Mouse (Mus musculus) adrenal gland, adult (tissue): Measurements from ENCODE around the gene Slc38a3.
A peak's percentile ranks its signal among the peaks of the same experiment; 100 is the strongest.

Source experiments
- DNase-seq, 2 experiments: peaks; one replicate each; pipeline ENCODE4 v3.0.0; 2022 to 2023; ENCODE audit warnings: low spot score in 1 of 2; ENCODE audit not compliant: inconsistent age in 2 of 2

Slc38a3 gene

GRCm38 (mm10) chr9:107668011-107668410 lies 1.3 kb downstream of the Slc38a3 start:
- DNase-seq, result no peak

GRCm38 (mm10) chr9:107667219-107667618 lies 2.1 kb downstream of the Slc38a3 start:
- no peak for DNase-seq

- no peak for DNase-seq
Observed at GRCm38 (mm10) chr9:107666751-107667205, 2.6 kb downstream of the Slc38a3 start.

- no peak for DNase-seq
Observed at GRCm38 (mm10) chr9:107665308-107665707, 4.0 kb downstream of the Slc38a3 start.

GRCm38 (mm10) chr9:107663525-107663924 lies 5.8 kb downstream of the Slc38a3 start:
- DNase-seq, result no peak

- no peak for DNase-seq
Observed at GRCm38 (mm10) chr9:107662342-107662741, 7.0 kb downstream of the Slc38a3 start.

- no peak for DNase-seq
Observed at GRCm38 (mm10) chr9:107660777-107661176, 8.6 kb downstream of the Slc38a3 start.

GRCm38 (mm10) chr9:107659961-107660360 lies 9.4 kb downstream of the Slc38a3 start:
- DNase-seq, result no peak

GRCm38 (mm10) chr9:107659551-107659950 lies 9.8 kb downstream of the Slc38a3 start:
- no peak for DNase-seq

GRCm38 (mm10) chr9:107658096-107658495 lies 11.2 kb downstream of the Slc38a3 start:
- no peak for DNase-seq

- no peak for DNase-seq
Observed at GRCm38 (mm10) chr9:107657144-107657543, 12.2 kb downstream of the Slc38a3 start.

- DNase-seq, result no peak
Observed at GRCm38 (mm10) chr9:107654585-107654984, 14.7 kb downstream of the Slc38a3 start.

GRCm38 (mm10) chr9:107653474-107653873 lies 15.9 kb downstream of the Slc38a3 start:
- no peak for DNase-seq

GRCm38 (mm10) chr9:107650708-107651481 lies 18.4 kb downstream of the Slc38a3 start:
- DNase-seq, result no peak

GRCm38 (mm10) chr9:107650225-107650624 lies 19.1 kb downstream of the Slc38a3 start:
- no peak for DNase-seq

GRCm38 (mm10) chr9:107648767-107649166 lies 20.6 kb downstream of the Slc38a3 start:
- DNase-seq, result no peak

GRCm38 (mm10) chr9:107646975-107647374 lies 22.4 kb downstream of the Slc38a3 start:
- DNase-seq, result no peak

GRCm38 (mm10) chr9:107645577-107645976 lies 23.8 kb downstream of the Slc38a3 start:
- peak; percentile 74 to 90 for DNase-seq

- DNase-seq, result no peak
Observed at GRCm38 (mm10) chr9:107645153-107645510, 24.2 kb downstream of the Slc38a3 start.

GRCm38 (mm10) chr9:107644495-107645152 lies 24.7 kb downstream of the Slc38a3 start:
- peak; percentile 91 to 96 for DNase-seq

GRCm38 (mm10) chr9:107643544-107644214 lies 25.7 kb downstream of the Slc38a3 start:
- peak in 1 of 2 experiments; percentile 40 for DNase-seq

GRCm38 (mm10) chr9:107641666-107642065 lies 27.7 kb downstream of the Slc38a3 start:
- DNase-seq, result peak in 1 of 2 experiments; percentile 36
